Mouse (Mus musculus) forebrain, embryonic 14.5 days (tissue): ENCODE results near the gene Ccdc30. TPM values are rescaled to one million over a fixed set of nuclear protein-coding genes. Genes with fewer than 3 reads are reported as not detected.

Source experiments
- ATAC-seq: fragments of 200-750 bp; cut with Nextera tagmentation; 2 replicates; pipeline ENCODE4 v1.8.0; 2017; ENCODE audit warnings: mild to moderate bottlenecking, moderate library complexity
- DNase-seq: peaks from one replicate; pipeline ENCODE4 v3.0.0-alpha.2; 2015; ENCODE audit warnings: low spot score
- H3K27ac ChIP-seq: fragments of 300-500 bp; sonication (generic); 2 replicates; pipeline ENCODE4 v1.5.1; 2014; ENCODE audit warnings: low read depth, mild to moderate bottlenecking, control low read depth, low read length, moderate library complexity
- H3K27me3 ChIP-seq: fragments of 300-500 bp; sonication (generic); replicated peaks from 2 replicates; pipeline ENCODE4 v1.6.1; 2014; ENCODE audit warnings: low read length, control low read depth, mixed read lengths; ENCODE audit not compliant: control insufficient read depth, insufficient read depth
- H3K36me3 ChIP-seq: fragments of 300-500 bp; sonication (generic); 2 replicates; pipeline ENCODE4 v1.6.1; 2014; ENCODE audit warnings: low read length, control low read depth; ENCODE audit not compliant: control insufficient read depth, insufficient read depth
- H3K4me1 ChIP-seq: fragments of 300-500 bp; sonication (generic); 2 replicates; pipeline ENCODE4 v1.6.1; 2014; ENCODE audit warnings: antibody characterized with exemption, low read length, control low read depth; ENCODE audit not compliant: control insufficient read depth, insufficient read depth
- H3K4me2 ChIP-seq: fragments of 300-500 bp; sonication (generic); 2 replicates; pipeline ENCODE4 v1.6.1; 2014; ENCODE audit warnings: mild to moderate bottlenecking, control low read depth, low read length
- H3K4me3 ChIP-seq: fragments of 300-500 bp; sonication (generic); 2 replicates; pipeline ENCODE4 v1.5.1; 2014; ENCODE audit warnings: low read depth, low read length, control low read depth
- H3K9ac ChIP-seq: fragments of 300-500 bp; sonication (generic); 2 replicates; pipeline ENCODE4 v1.6.1; 2014; ENCODE audit warnings: mild to moderate bottlenecking, low read length, control low read depth, moderate library complexity
- H3K9me3 ChIP-seq: fragments of 300-500 bp; sonication (generic); replicated peaks from 2 replicates; pipeline ENCODE4 v1.6.1; 2016; ENCODE audit warnings: low read length, control low read depth, mixed read lengths; ENCODE audit not compliant: control insufficient read depth
- WGBS: fragments of 180-500 bp; shearing (Covaris S2); extraction: QIAGEN DNeasy Blood & Tissue Kit; methylation state at CpG from one replicate; pipeline ENCODE4 v1.1.7; 2014; 5-methylcytosine and 5-hydroxymethylcytosine counted together
- polyA plus RNA-seq: library from polyadenylated mRNA; unstranded; fragments of >200 nt; fragmentation: Nextera tagmentation; extraction: Ambion mirVana; gene quantifications from 2 replicates; pipeline ENCODE4 v1.2.1, GENCODE M21; 2014

Ccdc30 gene
- polyA plus RNA-seq, 1 experiment from 2014 or later: 14.0 TPM

DNA sequence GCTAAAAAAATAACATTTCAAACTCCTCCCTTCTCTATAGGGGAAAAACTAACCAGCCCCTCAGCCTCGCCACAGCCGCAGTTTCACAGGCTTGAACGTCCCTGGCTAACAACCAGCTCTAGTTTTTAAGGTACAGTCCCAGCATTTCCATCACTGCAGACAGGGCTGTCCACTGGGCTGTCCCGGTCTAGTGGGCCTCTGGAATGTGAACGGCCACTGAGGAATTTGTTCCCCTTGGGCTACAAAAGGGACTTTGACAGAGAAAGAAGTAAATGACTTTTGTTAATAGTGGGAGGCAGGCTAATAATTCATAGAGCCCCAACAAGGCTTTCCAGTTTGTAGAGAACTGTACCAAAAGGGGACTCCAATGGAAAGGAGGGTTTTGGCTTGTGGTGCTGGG lies 109.9 kb downstream of the Ccdc30 start:
- Histone ChIP-seq H3K27me3 (no peaks in the 10 kb centered on the region), H3K4me1 (no peaks in the 10 kb centered on the region), H3K9ac (no peak overlapping the region), H3K4me3 (no peak overlapping the region), H3K27ac (no peak overlapping the region), H3K36me3 (peaks cover 34% of the 10 kb centered on the region), H3K4me2 (no peak overlapping the region), H3K9me3 (no peaks in the 10 kb centered on the region)
- ATAC-seq (no peak), DNase-seq (no peak)
- 85% methylated on average over 5 of the region's 5 CpGs for WGBS

DNA sequence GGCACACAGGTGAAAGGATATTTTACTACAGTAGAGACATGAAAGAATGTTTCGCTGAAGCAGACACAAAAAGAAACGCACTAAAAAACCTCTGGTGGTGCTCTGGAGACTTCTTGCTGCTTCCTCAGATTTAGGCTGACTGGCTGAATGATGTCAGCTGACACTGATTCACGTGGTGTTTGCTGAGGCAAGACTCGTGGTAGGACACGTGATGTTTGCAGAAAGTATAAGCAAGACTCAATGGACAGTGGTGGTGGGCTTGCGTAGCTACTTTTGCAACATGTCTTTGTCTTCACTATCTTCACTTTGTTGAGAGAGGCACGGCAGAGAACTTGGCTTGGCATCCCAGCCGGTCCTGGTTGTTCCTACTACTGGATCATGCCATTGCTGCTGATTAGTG lies 112.0 kb downstream of the Ccdc30 start:
- peaks cover 20% of the 10 kb centered on the region for H3K36me3 ChIP-seq
- H3K4me3 ChIP-seq: no peak overlapping the region
- no peak overlapping the region for H3K4me2 ChIP-seq
- WGBS: 92% methylated on average over 8 of the region's 8 CpGs
- no peaks in the 10 kb centered on the region for H3K4me1 ChIP-seq
- no peak for DNase-seq
- no peaks in the 10 kb centered on the region for H3K9me3 ChIP-seq
- no peaks in the 10 kb centered on the region for H3K27me3 ChIP-seq
- no peak overlapping the region for H3K9ac ChIP-seq
- ATAC-seq: no peak
- no peak overlapping the region for H3K27ac ChIP-seq

DNA sequence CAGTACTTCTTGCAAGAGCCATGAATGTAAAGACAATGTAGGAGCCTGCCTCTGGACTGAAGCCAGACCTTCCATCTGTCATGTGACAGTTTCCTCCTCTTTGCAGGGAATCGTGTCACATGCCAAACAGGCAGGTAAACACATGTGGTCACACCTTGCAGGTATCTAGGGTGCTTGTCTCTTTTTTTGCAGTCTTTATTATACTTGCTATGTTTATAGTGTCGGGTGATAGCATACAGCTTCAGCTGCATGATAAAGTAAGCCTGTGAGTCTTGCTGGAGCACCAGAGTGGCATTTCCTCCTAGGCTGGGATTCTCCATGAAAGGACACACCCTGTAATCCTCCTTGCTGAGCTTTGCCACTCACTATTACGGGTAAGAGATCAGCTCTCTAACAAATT lies 113.5 kb downstream of the Ccdc30 start:
- Histone ChIP-seq H3K4me3 (no peak overlapping the region), H3K4me2 (no peak overlapping the region), H3K9me3 (no peaks in the 10 kb centered on the region), H3K27me3 (no peaks in the 10 kb centered on the region), H3K36me3 (peaks cover 6% of the 10 kb centered on the region; the same call in 1 of the 2 replicates), H3K4me1 (no peaks in the 10 kb centered on the region), H3K27ac (no peak overlapping the region), H3K9ac (no peak overlapping the region)
- DNase-seq: no peak
- 89% methylated on average over 3 of the region's 3 CpGs for WGBS
- no peak for ATAC-seq

DNA sequence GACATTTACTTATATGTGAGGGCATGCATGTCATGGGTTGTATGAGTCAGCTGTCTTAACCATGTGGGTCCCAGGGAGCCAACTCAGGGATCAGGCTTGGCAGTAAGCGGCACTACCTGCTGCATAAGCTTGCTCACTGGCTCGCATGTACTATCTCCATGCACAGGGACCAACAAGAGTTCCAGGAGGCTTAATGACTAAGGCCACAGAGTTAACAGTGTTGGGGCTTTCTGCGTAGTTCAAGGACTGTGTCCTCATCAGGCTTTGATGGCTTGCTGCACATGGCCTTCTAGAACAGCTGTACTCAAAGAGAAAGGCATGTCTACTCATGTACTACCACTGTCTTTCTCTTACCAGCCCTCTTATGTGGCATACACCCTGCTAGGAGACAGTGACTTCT lies 114.6 kb downstream of the Ccdc30 start:
- ATAC-seq (no peak), DNase-seq (no peak)
- Histone ChIP-seq H3K9me3 (no peaks in the 10 kb centered on the region), H3K36me3 (0 out of 2 replicates have a peak, but pooled peaks cover 4% of the 10 kb centered on the region), H3K4me1 (no peaks in the 10 kb centered on the region), H3K9ac (no peak overlapping the region), H3K27ac (no peak overlapping the region), H3K4me2 (no peak overlapping the region), H3K27me3 (no peaks in the 10 kb centered on the region), H3K4me3 (no peak overlapping the region)
- 90% methylated on average over 3 of the region's 3 CpGs for WGBS

DNA sequence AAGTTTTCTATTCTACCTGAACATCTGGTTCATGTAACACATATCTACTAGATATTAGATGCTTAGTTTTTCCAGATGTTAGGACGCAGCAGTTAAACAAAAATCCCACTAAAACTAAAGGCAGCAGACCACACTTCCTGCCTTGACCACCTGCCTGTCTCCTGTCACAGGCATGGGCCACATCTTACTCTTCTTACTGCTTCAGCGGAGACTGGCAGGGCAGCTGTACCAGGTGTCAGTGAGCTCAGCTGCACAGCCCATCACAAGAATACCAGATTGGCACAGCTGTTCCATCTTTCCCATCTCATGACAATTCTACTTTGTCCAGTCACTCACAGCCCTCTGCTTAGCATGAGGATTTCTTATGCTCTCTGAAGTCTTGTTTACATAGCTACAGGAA lies 118.0 kb downstream of the Ccdc30 start:
- DNase-seq: no peak

DNA sequence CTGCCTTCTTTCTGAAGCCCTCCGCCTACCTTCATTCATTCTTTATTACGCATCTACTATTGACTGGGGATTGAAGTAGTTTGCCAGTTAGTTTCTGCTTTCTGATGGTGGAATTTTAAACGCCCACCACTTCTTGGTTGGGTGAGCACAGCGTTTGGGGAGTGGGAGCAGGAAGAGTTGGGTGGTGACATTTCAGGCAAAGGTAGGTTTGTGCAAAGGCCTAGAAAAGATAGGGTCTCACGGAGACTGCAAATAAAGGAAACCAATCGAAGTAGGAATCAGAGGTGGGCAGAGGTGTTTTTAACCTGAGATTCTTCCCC lies 120.2 kb downstream of the Ccdc30 start:
- Histone ChIP-seq H3K36me3 (peaks cover 5% of the 10 kb centered on the region; the same call in 1 of the 2 replicates), H3K27ac (peak overlapping the region; percentile 91)

More for the DNA sequence above, 118.0 kb downstream of the Ccdc30 start:
- H3K27me3 ChIP-seq: no peaks in the 10 kb centered on the region
- H3K27ac ChIP-seq: no peak overlapping the region
- WGBS: 84% methylated on average over 2 of the region's 2 CpGs
- H3K9ac ChIP-seq: no peak overlapping the region
- no peaks in the 10 kb centered on the region for H3K9me3 ChIP-seq
- H3K4me1 ChIP-seq: 0 out of 2 replicates have a peak, but pooled peaks cover 2% of the 10 kb centered on the region
- no peak overlapping the region for H3K4me3 ChIP-seq
- peaks cover 4% of the 10 kb centered on the region; the same call in 1 of the 2 replicates for H3K36me3 ChIP-seq
- no peak overlapping the region for H3K4me2 ChIP-seq
- ATAC-seq: no peak

DNA sequence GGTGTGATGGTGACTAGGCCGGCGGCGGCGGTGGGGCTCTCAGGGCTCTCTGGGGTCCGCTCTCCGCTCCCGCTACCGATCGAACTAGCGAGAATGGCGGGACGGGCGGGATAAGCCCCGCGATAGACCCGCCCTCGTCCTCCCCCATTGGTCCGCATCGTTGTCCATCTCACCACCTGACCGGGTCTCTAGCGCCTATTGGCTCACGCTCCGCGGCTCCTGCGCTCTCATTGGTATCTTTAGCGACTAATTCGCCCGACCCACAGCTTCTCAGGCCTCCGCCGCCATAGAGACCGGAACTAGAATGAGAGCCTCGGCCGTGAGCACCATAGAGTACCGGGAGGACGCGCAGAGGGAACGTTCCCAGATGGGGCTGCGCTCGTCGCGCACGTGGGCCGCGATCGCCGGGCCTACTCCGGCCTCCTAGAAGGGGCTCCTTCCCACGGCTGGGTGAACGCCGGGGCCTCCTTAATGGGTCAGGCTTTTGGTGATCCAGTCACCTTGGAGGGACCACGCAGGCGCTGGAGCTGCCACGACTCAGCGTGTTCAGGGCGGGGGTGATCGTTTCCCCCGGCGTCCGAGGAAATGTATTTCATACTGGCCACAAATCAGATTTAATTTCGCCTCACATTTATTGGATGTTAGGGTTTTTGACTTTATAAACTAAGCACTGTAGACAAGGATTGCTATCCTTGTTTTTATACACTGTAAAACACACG lies 120.7 kb downstream of the Ccdc30 start, which contains the start of gene Ybx1:
Ybx1 (minus strand) TSS at position 190 of the 719 bp plus-strand sequence.
- Histone ChIP-seq H3K36me3 (peaks cover 5% of the 10 kb centered on the region; the same call in 1 of the 2 replicates), H3K9ac (peak within 1 kb of the TSS; percentile 90), H3K4me3 (peak within 1 kb of the TSS; percentile 92), H3K9me3 (no peaks in the 10 kb centered on the region), H3K4me1 (peaks cover 9% of the 10 kb centered on the region; the same call in 1 of the 2 replicates), H3K27ac (peak within 1 kb of the TSS; percentile 91), H3K27me3 (no peaks in the 10 kb centered on the region), H3K4me2 (peak within 1 kb of the TSS; percentile 81)
- ATAC-seq (peak; percentile 99), DNase-seq (peak; percentile 100)
- WGBS: under 1% methylated on average over 60 of the region's 61 CpGs

More for the DNA sequence above, 120.2 kb downstream of the Ccdc30 start:
- ATAC-seq: no peak
- DNase-seq: no peak
- Histone ChIP-seq H3K4me1 (peaks cover 9% of the 10 kb centered on the region; the same call in 1 of the 2 replicates), H3K9me3 (no peaks in the 10 kb centered on the region), H3K4me2 (peak overlapping the region; percentile 58), H3K4me3 (peak overlapping the region; percentile 92), H3K27me3 (no peaks in the 10 kb centered on the region), H3K9ac (peak overlapping the region; percentile 77)
- 9% methylated on average over 6 of the region's 6 CpGs for WGBS

DNA sequence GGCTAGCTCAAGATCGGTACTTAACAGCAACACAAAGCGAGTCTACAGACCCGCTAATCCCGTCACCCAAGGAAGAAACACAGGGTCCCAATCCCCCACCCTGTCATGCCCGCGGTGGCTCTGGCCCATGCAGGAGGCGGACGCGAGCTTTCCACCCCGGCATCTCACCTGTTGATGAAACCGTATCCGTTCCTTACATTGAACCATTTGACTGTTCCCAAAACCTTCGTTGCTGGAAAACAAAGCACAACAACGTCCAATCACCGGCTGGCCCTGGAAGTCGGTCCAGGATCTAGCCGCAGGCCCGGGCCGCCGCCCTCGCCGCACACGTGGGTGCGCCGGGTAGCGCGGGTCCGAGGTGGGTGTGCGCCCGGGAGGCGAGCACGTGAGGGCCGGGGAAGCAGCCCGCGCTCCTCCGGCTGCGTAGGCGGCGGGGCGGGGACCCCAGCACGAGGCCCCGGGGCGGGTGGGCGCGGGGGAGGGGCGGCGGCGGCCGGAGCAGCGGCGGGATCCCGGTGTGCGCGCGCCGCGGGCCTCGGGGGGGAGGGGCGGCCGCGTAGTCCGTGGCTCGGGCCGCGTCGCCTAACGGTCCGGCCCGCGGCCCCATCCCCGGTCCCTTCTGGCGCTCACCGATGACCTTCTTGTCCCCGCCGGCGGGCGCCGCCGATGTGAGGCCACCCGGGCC lies 121.6 kb downstream of the Ccdc30 start:
- H3K27ac ChIP-seq: peak overlapping the region; percentile 82
- peak overlapping the region; percentile 92 for H3K4me3 ChIP-seq
- no peaks in the 10 kb centered on the region for H3K9me3 ChIP-seq
- WGBS: under 1% methylated on average over 45 of the region's 80 CpGs
- H3K36me3 ChIP-seq: peaks cover 5% of the 10 kb centered on the region; the same call in 1 of the 2 replicates
- H3K4me2 ChIP-seq: peak overlapping the region; percentile 81
- H3K4me1 ChIP-seq: peaks cover 9% of the 10 kb centered on the region; the same call in 1 of the 2 replicates
- ATAC-seq (peak; percentile 38), DNase-seq (peak; percentile 26)
- peak overlapping the region; percentile 90 for H3K9ac ChIP-seq
- H3K27me3 ChIP-seq: no peaks in the 10 kb centered on the region
